Mouse (Mus musculus) C2C12 (cell line): ENCODE measurements around the gene Akt1s1.

Source experiments
- CEBPB ChIP-seq: IDR thresholded peaks from one replicate; pipeline ENCODE4 v1.6.1; 2011; ENCODE audit warnings: low read depth, mild to moderate bottlenecking, control low read depth, moderate library complexity
- CTCF ChIP-seq: IDR thresholded peaks from one replicate; pipeline ENCODE4 v1.5.1; 2011; ENCODE audit not compliant: control insufficient read depth, insufficient read depth, insufficient read length
- FOSL1 ChIP-seq: IDR thresholded peaks from one replicate; pipeline ENCODE4 v1.8.0; 2011; ENCODE audit warnings: mild to moderate bottlenecking, low read length; ENCODE audit not compliant: poor library complexity, insufficient read depth, severe bottlenecking
- MAX ChIP-seq: IDR thresholded peaks from one replicate; pipeline ENCODE4 v1.6.1; 2011; ENCODE audit warnings: mild to moderate bottlenecking, control low read depth
- MYOG ChIP-seq: IDR thresholded peaks from one replicate; pipeline ENCODE4 v1.6.1; 2011; ENCODE audit not compliant: control insufficient read depth, insufficient read length; ENCODE audit errors: extremely low read depth
- USF1 ChIP-seq: IDR thresholded peaks from one replicate; pipeline ENCODE4 v1.6.1; 2011; ENCODE audit warnings: low read depth, mild to moderate bottlenecking, control low read depth, moderate library complexity

DNA sequence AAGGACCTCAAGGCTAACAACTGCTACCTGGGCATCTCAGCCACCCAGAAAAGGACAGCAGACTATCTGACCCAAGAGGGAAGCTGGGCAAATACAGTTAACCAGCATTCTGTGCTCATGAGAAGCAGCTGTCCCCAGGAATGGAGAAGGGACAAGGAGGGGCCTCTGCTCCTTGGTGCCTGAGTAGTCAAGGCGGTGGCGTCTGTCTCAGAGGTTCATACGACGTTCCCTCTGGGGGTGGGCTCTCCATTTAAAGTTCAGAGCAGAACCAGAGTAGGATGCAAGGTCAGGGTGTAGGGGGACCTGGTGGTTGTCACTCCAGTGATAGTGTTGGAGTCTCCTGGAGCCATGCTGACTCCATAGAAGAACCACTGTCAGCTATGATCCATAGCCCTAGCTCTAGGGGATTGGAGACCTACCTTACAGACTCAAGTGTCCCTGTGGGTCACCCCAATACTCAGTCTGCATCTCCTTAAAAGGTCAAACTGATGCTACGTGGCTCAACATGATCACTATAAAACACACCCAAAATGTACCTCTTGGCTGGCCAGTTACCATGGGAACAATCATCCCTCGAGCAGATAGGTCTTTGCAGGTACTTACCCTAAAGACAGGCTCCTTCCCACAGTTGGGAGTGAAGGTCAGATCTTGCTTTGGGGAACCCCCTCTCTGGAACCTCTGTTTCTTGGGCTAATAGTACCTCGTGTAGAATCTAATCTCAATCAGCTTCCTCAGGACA lies 37.8 kb upstream of the Akt1s1 start:
- TF ChIP-seq MAX, result no peak
- no peak for TF ChIP-seq CTCF
- no peak for TF ChIP-seq USF1
- no peak for TF ChIP-seq MYOG
- no peak for TF ChIP-seq CEBPB
- TF ChIP-seq FOSL1, result no peak
